Mouse (Mus musculus) granulocyte monocyte progenitor cell, adult 5-6 weeks (primary cell): ENCODE data around the gene Xkr8. TPM values are rescaled to one million over a fixed set of nuclear protein-coding genes. Genes with fewer than 3 reads are reported as not detected.
"Not testable (repeated sequence)": the region's sequence is repeated elsewhere in the genome, so short reads cannot be mapped to it uniquely, and the experiment has no call there.

Source experiments
- ATAC-seq: replicated peaks from 2 replicates; pipeline ENCODE4 v1.8.0; 2016; ENCODE audit warnings: mild to moderate bottlenecking, moderate TSS enrichment, inconsistent platforms; ENCODE audit not compliant: poor library complexity, severe bottlenecking
- total RNA-seq, 2 experiments: library from RNA; stranded (forward) in 1 of 2; stranded (reverse) in 1 of 2; fragments of 200-712, 200-1000 nt in 1 of 2; fragments of >200 nt in 1 of 2; fragmentation: Nextera tagmentation in 1 of 2; gene quantifications; 2 replicates each; pipeline ENCODE4 v1.2.3; 2014 to 2017

Gene Xkr8
- 2.9 and 4.4 TPM in 2 replicates for total RNA-seq (2014; fragmentation: Nextera tagmentation)
- total RNA-seq (2017): 5.1 and 15.0 TPM in 2 replicates

- peak; percentile 94 for ATAC-seq
Measured at GRCm38 (mm10) chr4:132732148-132732684, at the start of gene Xkr8. Gene Xkr8 (minus strand): TSS chr4:132732546.

- peak; percentile 95 for ATAC-seq
Measured at GRCm38 (mm10) chr4:132780288-132780687, 47.9 kb upstream of the Xkr8 start.

- no peak for ATAC-seq
Measured at GRCm38 (mm10) chr4:132778562-132779201, 46.3 kb upstream of the Xkr8 start.

- no peak for ATAC-seq
Measured at GRCm38 (mm10) chr4:132776764-132777163, 44.4 kb upstream of the Xkr8 start.

- no peak for ATAC-seq
Measured at GRCm38 (mm10) chr4:132774905-132775304, 42.6 kb upstream of the Xkr8 start.

- no peak for ATAC-seq
Measured at GRCm38 (mm10) chr4:132771776-132772175, 39.4 kb upstream of the Xkr8 start.

GRCm38 (mm10) chr4:132767914-132768876, 35.8 kb upstream of the Xkr8 start, which contains the start of gene Rpa2:
Gene Rpa2 (plus strand): TSS chr4:132768332.
- peak; percentile 97 for ATAC-seq

- not testable (repeated sequence) for ATAC-seq
Measured at GRCm38 (mm10) chr4:132763125-132763524, 30.8 kb upstream of the Xkr8 start.

- no peak for ATAC-seq
Measured at GRCm38 (mm10) chr4:132762602-132763001, 30.3 kb upstream of the Xkr8 start.

GRCm38 (mm10) chr4:132760296-132760695, 27.9 kb upstream of the Xkr8 start:
- ATAC-seq: peak; percentile 72

GRCm38 (mm10) chr4:132757633-132758351, 25.4 kb upstream of the Xkr8 start:
- ATAC-seq: no peak

- peak; percentile 87 for ATAC-seq
Measured at GRCm38 (mm10) chr4:132756974-132757373, 24.6 kb upstream of the Xkr8 start, which contains the start of gene Smpdl3b. Gene Smpdl3b (minus strand): TSS chr4:132757252.

- peak; percentile 74 for ATAC-seq
Measured at GRCm38 (mm10) chr4:132752992-132753391, 20.6 kb upstream of the Xkr8 start.

- ATAC-seq: no peak
Measured at GRCm38 (mm10) chr4:132749258-132749982, 17.1 kb upstream of the Xkr8 start.

- ATAC-seq: peak; percentile 77
Measured at GRCm38 (mm10) chr4:132748778-132749177, 16.4 kb upstream of the Xkr8 start.

GRCm38 (mm10) chr4:132747664-132748259, 15.4 kb upstream of the Xkr8 start:
- peak; percentile 79 for ATAC-seq

GRCm38 (mm10) chr4:132746911-132747517, 14.7 kb upstream of the Xkr8 start:
- no peak for ATAC-seq

GRCm38 (mm10) chr4:132743992-132744911, 11.9 kb upstream of the Xkr8 start:
- ATAC-seq: no peak
